Mouse (Mus musculus) spleen, postnatal 4 days (tissue): ENCODE measurements around the gene Cd27.

ENCODE experiments used
- DNase-seq, 2 experiments: peaks; one replicate each; pipeline ENCODE4 v3.0.0; 2022; ENCODE audit warnings: low spot score in 2 of 2

The Cd27 gene

GRCm38 (mm10) chr6:125244551-125244950, 7.7 kb upstream of the Cd27 start:
- DNase-seq: no peak

GRCm38 (mm10) chr6:125241566-125241965, 4.8 kb upstream of the Cd27 start:
- DNase-seq: no peak

- DNase-seq: no peak
These were observed 3.8 kb upstream of the Cd27 start for GRCm38 (mm10) chr6:125240617-125241016.

- no peak for DNase-seq
These were observed 2.7 kb upstream of the Cd27 start for GRCm38 (mm10) chr6:125239547-125239946.

- DNase-seq: no peak
These were observed 1.6 kb upstream of the Cd27 start for GRCm38 (mm10) chr6:125238396-125238795.

GRCm38 (mm10) chr6:125237421-125237820, 611 bp upstream of the Cd27 start:
- no peak for DNase-seq

- DNase-seq: no peak
These were observed 469 bp downstream of the Cd27 start for GRCm38 (mm10) chr6:125236341-125236740.

- no peak for DNase-seq
These were observed 2.3 kb downstream of the Cd27 start for GRCm38 (mm10) chr6:125234520-125234828.

- DNase-seq: no peak
These were observed 2.8 kb downstream of the Cd27 start for GRCm38 (mm10) chr6:125233816-125234519.

GRCm38 (mm10) chr6:125232516-125232915, 4.3 kb downstream of the Cd27 start:
- DNase-seq: no peak

GRCm38 (mm10) chr6:125232045-125232437, 4.8 kb downstream of the Cd27 start:
- DNase-seq: no peak

- peak; percentile 63 to 81 for DNase-seq
These were observed 5.4 kb downstream of the Cd27 start, which contains the start of gene Tapbpl for GRCm38 (mm10) chr6:125231117-125232044. Gene Tapbpl (minus strand): TSS chr6:125231860.

GRCm38 (mm10) chr6:125230571-125230970, 6.2 kb downstream of the Cd27 start:
- DNase-seq: no peak

GRCm38 (mm10) chr6:125225518-125226115, 11.2 kb downstream of the Cd27 start:
- no peak for DNase-seq

- DNase-seq: no peak
These were observed 14.2 kb downstream of the Cd27 start for GRCm38 (mm10) chr6:125222577-125222976.

GRCm38 (mm10) chr6:125222146-125222545, 14.7 kb downstream of the Cd27 start:
- peak; percentile 61 to 76 for DNase-seq

- no peak for DNase-seq
These were observed 15.6 kb downstream of the Cd27 start for GRCm38 (mm10) chr6:125221115-125221745.

GRCm38 (mm10) chr6:125218963-125219362, 17.8 kb downstream of the Cd27 start:
- peak; percentile 73 to 84 for DNase-seq

GRCm38 (mm10) chr6:125217899-125218298, 18.9 kb downstream of the Cd27 start:
- no peak for DNase-seq

GRCm38 (mm10) chr6:125216898-125217297, 19.9 kb downstream of the Cd27 start:
- DNase-seq: no peak

GRCm38 (mm10) chr6:125215148-125215954, 21.5 kb downstream of the Cd27 start, which contains the start of gene Vamp1:
Gene Vamp1 (plus strand): TSS chr6:125215551.
- peak; percentile 91 to 94 for DNase-seq
